Mouse (Mus musculus): ENCODE data around the gene Txndc11.

Txndc11 gene

DNA sequence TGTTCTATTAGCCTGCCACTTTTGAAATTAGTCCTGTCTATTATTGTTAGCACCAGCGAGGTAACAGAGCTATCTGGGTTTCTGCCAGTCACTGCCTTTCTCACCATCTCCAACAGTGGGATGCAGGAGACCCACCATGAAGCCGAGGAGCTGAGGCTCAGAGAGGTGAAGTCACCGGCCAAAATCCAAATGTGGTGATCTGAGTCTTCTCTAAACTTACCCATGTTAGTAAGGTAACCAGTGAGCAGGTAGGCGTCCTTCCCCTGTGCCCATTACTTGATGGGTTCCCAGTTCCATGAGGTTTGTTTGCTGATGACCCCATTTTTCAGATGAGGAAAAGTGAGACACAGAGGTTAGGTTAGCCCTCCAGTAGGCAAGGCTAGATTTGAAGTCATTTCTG, 70.1 kb downstream of the Txndc11 start:
- no peak for DNase-seq

DNA sequence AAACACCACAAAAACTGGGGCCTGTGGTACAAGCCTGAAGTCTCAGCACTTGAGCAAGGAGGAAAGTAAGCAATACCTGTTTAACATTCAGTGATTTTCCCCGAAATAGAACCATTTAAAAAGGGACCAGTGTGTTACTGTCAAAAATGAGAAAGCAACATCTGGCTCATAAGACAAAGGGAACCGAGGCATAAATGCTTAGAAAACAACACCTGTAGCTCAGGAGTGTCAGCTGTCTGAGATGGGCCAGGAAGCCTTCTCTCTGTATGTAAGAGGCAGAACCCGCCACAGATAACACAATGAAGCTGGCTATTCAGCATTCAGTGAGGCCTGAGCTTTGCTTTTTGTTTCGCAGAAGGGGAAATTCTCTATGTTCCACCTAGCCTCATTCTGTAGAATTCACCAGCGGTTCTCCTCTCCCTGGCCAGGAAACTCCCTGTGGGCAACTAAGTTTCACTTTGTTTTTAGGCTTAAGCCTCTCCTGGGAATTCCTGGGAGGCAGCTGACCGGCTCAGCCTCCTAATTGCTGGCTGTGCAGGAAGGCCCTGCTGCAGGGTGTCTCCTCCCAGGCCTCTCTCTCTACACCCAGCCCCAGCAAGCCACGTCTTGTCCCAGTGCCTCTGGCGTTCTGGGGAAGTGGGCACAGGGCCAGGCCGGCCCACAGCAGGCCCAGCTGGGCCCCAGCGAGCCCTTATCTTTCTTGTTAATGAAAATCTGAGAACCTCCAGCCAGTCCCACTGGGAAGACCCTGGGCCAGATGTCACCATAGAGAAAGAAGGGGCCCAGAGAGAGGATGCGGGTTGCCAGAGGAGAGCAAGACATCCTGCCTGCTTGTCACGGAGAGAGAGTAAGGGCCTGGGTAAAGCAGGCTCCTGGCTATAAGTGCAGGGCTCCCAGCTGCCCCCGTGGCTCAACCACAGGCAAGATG, 71.4 kb downstream of the Txndc11 start:
- DNase-seq, result peak in 1 of 2 experiments; percentile 35

DNA sequence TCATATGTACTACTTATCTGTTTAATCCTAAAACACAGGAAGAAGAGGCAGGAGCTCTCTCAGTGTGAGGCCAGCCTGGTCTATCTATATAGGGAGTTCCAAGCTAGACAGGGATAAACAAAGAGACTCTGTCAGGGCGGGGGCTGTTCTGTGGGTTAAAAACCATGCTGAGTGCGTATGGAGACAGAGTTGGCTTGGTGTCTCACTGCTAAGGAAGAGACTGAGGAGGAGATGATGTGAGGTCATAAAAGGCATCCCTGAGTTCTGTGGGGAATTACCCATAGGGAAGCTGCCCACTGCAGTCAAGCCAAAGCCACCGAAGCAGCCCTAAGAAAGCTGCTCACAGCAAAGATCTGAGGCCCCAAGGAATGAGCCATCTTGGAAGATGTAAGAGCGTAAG, 73.8 kb downstream of the Txndc11 start, which contains the start of gene Snn:
Snn (plus strand) TSS at position 301 of the 400 bp plus-strand sequence.
- no peak for DNase-seq

DNA sequence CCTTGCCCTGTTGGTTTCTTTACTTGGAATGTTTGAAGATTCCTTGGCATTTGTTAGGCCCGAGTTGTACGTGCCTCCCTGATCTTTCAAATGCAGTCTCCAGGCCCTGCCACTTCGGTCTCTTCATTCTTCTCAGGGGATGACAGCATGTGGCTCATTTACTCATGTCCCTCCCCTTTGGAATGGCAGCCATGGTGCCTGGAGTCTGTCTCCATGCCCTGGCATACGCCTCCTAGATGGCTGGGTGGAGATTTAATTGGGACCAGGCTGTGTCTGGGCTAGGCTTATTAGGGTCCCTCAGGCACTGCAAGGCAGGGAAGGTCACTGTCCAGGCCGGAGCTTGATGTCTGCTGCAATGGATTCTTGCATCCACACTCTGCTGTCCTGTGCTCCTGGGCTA, 78.5 kb downstream of the Txndc11 start:
- no peak for DNase-seq

DNA sequence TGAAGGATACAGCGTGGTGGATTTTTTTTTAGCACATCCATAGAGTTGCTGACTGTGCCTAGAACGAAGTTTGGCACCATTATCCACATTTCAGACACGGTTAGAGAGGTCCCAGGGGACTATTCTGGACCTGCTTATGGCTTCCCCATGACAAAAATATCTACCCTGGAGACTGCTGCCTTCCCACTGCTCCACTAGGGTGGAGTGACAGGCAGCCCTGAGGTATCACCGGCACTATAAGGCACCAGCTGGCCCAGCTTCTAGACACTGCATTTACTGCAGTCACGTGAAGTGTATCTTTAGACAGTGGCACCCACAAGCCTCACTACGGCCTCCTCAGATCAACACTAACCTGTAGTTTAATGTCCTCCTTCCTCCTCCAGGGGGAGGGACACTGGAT, 79.6 kb downstream of the Txndc11 start:
- no peak for DNase-seq

DNA sequence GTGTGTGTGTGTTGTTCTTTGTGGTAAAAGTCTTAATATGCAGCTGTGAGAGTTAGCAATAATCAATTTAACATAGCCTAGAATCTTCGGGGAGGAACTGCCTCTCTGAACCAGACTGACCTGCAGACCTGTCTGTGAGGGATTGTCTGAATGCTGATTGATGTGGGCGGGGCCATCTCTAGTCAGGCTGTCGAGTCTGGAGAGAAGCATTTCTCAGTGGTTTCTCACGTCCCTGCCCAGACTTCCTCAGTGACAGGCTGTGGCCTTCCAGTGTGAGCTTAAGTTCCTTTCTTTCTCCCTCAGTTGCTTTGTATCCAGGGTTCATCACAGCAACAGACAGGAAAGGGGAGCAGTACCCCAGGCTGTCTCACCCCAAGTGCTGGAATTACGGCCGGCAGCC, 80.0 kb downstream of the Txndc11 start:
- DNase-seq, result no peak

DNA sequence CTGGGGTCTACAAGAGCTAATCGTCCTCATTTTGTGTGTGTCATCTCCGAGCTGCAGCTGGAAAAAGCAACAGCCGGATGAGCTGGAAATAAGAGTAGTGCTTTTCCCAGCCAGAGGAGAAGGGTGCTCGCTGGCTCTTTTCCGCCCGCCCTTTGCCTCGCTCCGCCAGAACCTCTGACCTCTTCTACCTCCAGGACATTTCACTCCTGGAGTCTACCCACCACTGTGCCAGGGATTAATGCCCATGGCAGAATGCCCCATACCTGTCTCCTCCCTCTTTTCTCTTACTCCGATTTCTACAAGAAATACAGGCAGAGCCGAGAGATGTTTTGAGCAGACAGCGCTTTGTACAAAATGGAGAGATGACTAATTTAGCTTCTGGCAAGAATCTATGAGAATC, 83.3 kb downstream of the Txndc11 start:
- DNase-seq, result no peak

DNA sequence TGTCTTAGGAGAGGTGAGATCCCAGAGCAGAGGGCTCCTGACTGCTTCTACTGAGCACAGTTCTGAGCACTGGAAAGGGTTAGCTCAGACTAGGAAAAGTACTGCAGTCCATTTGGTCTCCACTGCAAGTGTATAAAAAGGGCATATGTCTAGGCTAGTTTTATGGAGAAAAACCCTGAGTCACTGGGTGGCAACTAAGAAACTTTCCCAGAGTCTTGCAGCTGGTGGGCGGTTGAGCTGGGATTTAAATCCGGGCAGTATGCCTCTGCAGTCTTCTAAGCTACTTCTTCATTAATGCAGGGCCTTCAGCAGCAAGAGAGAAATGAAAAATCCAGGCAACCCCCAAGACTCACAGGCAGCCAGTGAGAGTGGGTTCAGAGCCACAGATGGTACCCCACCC, 84.2 kb downstream of the Txndc11 start:
- DNase-seq, result no peak

DNA sequence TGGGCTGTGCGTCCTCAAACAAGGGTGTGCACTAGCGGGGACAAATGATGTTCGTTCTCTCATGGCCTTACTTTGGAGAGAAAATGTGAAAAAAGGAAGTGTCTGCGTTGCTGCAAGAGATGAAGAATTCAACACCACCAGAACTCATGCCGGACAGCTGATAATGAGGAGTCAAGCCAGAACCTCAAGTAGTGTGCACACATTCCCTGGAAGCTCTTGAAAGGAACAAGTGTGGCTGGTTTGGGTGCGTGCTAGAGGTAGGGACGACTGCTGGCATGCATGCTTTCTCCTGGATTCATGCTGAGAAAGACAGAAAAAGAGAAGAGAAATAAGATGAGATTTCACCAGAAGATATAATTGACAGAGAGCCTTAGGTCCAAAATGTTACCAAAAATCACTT, 87.3 kb downstream of the Txndc11 start:
- no peak for DNase-seq

DNA sequence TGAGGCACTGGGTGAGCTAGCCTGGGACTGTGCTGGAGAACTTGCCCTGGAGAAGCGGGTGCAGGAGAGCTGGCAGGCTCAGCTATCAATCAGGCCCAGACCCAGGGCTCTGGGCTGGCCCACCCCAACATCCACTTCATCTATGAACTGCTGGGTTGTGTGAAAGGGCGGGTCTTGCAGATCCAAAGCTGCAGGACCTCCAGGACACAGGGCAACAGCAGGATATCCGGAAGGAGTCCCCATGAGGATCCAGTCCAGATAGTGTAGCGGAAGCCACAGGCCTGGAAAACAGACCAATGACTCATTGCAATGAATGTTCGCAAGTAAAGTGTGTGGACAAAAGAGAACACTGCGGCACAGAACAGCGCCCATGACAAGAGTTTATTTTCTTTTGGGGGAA, 88.0 kb downstream of the Txndc11 start:
- DNase-seq, result no peak

DNA sequence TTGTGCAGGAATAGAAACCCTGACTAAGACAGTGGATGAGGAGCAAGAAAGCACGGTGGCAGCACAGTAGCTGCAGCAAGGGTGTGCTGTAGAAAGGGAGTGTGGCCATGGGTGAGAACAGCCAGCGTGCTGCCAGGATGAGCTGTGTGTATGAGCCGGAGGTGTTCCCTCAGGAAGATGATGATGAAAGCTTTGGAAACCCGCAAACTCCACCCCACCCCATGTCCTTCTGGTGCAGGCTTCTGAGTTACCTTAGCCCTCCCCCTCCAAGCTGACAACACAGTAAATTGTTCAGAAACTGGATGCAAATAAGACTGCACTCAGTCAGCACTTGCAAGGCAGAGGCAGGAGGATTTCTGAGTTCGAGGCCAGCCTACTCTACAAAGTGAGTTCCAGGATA, 91.2 kb downstream of the Txndc11 start:
- DNase-seq, result no peak

DNA sequence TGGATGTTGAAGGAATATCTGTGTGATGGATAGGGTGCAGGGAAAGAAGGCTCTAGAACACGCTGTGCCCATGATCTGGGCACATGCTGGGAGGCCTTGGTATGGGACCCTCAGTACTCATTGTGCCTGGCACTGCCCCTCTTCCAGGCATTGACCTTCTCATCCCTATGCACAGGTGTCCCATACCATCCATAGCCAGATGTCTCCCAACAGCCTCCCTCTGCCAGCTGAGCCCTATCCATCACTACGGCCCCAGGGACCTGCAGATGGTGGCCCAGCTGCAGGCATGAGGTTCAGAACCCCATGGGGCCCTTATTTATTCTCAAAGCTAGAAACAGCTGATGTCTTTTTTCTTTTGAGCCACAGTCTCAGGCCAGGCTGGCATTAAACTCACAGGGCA, 93.8 kb downstream of the Txndc11 start:
- no peak for DNase-seq

DNA sequence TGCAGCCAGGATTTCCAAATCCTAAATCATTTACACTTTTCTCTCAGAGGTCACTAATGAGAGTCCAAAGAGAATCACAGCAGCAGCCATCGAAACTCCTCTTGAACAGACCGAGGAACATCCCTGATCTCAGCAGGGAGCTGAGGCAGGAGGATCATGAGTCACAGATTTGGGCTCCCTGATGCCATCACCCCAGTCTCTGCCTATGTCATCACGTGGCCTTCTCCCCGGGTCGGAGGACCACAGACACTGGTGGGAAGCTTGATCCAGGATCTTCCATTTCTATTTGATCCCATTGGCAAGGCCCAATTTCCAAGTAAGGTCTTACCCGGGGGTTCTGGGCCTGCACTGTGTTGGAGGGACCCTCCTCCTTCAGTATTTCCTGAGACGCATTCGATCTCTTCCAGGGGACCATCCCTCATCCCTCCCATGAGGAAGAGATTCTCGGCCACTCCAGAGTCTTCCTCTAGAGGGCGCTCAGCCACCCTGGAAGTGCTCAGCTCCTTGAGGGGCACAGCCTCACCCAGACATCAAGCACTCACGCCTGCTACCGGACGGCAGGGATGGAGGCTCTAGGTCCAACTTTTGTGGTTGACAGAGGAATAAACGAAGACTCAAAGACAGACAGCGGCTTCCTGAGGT, 98.5 kb downstream of the Txndc11 start:
- DNase-seq, result peak; percentile 30 to 48

DNA sequence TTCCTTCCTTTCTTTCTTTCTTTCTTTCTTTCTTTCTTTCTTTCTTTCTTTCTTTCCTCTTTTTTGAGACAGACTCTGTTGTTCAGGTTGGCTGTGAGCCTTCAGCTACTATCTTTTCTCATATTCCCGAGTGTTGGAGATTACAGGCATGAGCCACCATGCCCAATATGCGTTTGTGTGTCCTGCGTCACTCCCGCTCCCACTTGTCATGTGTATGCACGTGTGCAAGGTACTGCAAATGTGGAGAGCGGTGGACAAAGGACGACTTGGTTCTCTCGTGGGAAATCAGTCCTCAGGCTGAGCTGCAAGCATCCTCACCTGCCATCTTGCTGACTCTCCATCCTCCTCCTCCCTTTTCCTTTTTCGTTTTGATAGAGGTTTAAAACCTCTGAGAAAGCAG, 99.2 kb downstream of the Txndc11 start:
- DNase-seq, result no peak

DNA sequence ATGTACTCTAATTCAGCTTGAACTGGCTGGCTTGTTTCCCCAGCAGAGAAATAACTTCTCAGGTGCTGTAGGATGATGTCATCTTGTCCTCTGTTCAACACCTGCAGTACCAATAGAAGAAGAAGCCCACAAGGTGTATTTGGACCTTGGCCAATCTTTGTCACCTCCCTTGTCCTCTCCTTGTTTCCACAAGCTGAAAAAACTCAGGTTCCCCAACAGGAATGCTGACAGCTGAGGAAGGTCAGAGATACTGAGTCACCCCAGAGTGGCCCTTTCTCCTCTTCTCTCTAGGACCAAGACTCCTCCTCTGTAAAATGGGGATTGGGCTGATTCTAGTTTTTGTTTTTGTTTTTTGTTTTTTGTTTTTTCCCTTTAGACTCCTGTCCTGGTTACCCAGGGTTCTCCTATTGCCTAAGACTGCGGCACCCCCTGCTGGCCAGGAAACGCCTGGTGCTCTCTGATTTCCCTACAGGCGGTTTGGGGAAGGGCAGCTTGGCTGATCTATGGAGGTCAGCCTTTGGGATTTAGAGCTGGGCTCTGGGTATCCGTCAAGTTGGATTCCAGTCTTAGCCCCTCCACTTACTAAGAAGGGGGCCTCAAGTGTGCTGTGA, 100.2 kb downstream of the Txndc11 start:
- peak; percentile 44 to 64 for DNase-seq

DNA sequence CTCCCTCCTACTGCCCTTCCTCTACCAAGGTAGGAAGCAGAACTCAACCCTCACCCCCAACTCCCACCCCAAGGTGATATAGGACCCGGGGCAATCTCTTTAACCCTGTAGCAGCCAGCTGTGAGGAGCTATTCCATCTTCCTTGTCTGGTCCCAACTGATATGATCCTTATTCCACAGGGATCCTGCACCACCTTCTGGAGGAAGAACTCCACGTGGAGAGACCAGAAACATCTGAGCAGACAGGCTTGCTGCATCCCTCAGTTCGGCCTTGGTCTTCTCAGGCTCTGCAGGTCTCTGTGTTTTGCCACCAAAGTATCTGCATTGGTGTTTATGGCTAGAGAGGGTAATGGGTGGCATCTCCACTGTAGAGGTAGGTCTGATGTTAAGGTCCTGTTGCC, 103.1 kb downstream of the Txndc11 start:
- no peak for DNase-seq

DNA sequence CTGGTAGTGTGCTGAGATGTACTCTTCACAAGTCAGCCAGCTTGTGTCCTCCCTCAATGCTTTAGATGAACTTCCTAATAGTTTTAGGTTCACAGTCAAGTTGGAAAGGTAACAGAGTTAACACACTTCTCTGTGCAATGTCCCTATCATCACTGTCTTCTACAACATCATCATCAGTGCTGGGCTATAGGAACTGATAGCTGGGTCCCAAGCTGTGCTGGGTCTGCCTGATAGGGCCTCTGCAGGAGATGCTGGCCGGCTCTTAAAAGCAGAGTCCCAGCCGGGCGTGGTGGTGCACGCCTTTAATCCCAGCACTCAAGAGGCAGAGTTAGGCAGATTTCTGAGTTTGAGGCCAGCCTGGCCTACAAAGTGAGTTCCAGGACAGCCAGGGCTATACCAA, 103.6 kb downstream of the Txndc11 start:
- DNase-seq, result no peak

DNA sequence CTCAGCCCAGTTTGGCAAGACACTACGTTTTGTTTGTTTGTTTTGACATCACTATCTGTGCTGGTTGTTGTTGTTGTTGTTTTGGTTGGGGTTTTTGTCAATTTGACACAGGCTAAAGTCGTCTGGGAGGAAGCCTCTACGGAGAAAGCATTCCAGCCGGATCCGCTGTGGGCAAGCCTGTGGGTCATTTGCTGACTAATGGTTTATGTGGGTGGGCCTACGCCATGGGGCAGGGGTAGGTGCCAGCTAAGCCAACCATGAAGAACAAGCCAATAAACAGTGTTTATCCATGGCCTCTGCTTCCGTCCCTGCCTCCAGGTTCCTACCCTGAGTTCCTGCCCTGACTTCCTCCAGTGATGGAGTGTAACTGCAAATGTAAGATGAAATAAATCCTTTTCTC, 106.2 kb downstream of the Txndc11 start:
- DNase-seq, result no peak

Measured in thymus, adult 18-20 months (tissue).